Mouse (Mus musculus) neural tube, embryonic 15.5 days (tissue): ENCODE data around the gene Tprkb. TPM values are rescaled to one million over a fixed set of nuclear protein-coding genes. Genes with fewer than 3 reads are reported as not detected.

Source experiments
- polyA plus RNA-seq: library from polyadenylated mRNA; unstranded; fragments of >200 nt; fragmentation: Nextera tagmentation; extraction: Ambion mirVana; gene quantifications from 2 replicates; pipeline ENCODE4 v1.2.1, GENCODE M21; 2015

The Tprkb gene
- polyA plus RNA-seq, 1 experiment from 2014 or later, result 52.4 TPM

Other genes starting within 250 kb of the Tprkb start
- not detected in 2 replicates for gene Nat8f7, start 198.7 kb upstream of the Tprkb start, polyA plus RNA-seq
- 0.18 and 0.44 TPM in 2 replicates for gene Nat8f3, start 146.1 kb upstream of the Tprkb start, polyA plus RNA-seq
- gene Nat8f6, start 90.9 kb upstream of the Tprkb start, polyA plus RNA-seq, result not detected in 2 replicates
- 0.20 TPM in 1 of 2 replicates, not detected in the other for gene Nat8f5, start 90.9 kb upstream of the Tprkb start, polyA plus RNA-seq
- gene Nat8, start 79.8 kb upstream of the Tprkb start, polyA plus RNA-seq, result 0.32 TPM in 1 of 2 replicates, not detected in the other
- 0.05 TPM in 1 of 2 replicates, not detected in the other for gene Nat8f2, start 42.7 kb upstream of the Tprkb start, polyA plus RNA-seq
- 4.5 and 4.8 TPM in 2 replicates for gene Nat8f4, start 7.0 kb upstream of the Tprkb start, polyA plus RNA-seq
- 17.5 and 21.6 TPM in 2 replicates for gene Nat8f1, start 3.8 kb downstream of the Tprkb start, polyA plus RNA-seq
- 47.8 and 55.0 TPM in 2 replicates for gene Dusp11, start 49.8 kb downstream of the Tprkb start, polyA plus RNA-seq
- not detected in 2 replicates for gene Figla, start 104.3 kb downstream of the Tprkb start, polyA plus RNA-seq
- 107 and 130 TPM in 2 replicates for gene Add2, start 116.8 kb downstream of the Tprkb start, polyA plus RNA-seq